Mouse (Mus musculus) testis, adult 2 months (tissue): Measurements from ENCODE around the gene Cdc25b.

ENCODE experiments used
- CTCF ChIP-seq: fragments of 200-500 bp; IDR thresholded peaks from 2 replicates; pipeline ENCODE4 v1.5.1; 2012; ENCODE audit warnings: low read depth, mild to moderate bottlenecking, inconsistent platforms, low read length, moderate library complexity; ENCODE audit not compliant: control insufficient read depth, insufficient read depth, insufficient replicate concordance
- POLR2A ChIP-seq: fragments of 200-500 bp; IDR thresholded peaks from 2 replicates; pipeline ENCODE4 v1.6.1; 2012; ENCODE audit warnings: low read depth, mild to moderate bottlenecking, inconsistent platforms, low read length, moderate library complexity; ENCODE audit not compliant: control insufficient read depth

DNA sequence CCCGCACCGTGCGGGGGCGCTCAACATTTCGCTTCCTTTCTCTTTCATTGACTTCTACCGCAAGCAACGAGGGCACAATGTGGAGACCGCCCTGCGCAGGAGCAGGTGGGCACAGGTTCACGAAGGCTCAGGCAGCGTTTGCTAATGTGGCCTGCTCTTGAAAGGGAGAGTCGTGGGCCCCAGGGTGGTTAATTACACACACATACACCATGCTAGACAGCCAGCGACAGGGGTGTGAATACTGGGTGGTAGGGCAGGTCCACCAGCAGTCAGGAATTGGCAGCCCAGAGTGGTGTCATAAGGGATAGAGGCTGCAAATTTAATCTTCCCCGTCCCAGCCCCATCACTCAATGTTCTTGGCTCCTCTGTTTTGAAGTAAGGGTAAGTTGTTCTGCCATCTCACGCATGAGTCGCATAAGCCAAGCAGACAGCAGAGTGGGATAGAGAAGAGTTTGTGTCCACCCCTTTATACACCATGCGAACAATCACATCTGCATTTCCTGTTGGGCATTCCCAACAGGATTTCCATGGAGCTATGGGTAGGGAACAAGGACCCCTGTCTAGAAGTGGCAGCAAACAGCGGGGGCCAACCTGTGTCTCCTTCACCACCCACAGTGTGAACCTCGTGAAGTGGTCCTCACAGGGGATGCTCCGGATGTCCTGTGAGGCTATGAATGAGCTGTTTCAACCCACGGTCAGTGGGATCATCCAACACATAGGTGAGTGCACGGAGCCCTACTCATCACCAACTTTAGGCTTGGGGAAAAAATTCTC lies 43.6 kb upstream of the Cdc25b start:
- TF ChIP-seq CTCF (no peak), POLR2A (no peak)
